Mouse (Mus musculus): Measurements from ENCODE around the gene Cygb.

DNA sequence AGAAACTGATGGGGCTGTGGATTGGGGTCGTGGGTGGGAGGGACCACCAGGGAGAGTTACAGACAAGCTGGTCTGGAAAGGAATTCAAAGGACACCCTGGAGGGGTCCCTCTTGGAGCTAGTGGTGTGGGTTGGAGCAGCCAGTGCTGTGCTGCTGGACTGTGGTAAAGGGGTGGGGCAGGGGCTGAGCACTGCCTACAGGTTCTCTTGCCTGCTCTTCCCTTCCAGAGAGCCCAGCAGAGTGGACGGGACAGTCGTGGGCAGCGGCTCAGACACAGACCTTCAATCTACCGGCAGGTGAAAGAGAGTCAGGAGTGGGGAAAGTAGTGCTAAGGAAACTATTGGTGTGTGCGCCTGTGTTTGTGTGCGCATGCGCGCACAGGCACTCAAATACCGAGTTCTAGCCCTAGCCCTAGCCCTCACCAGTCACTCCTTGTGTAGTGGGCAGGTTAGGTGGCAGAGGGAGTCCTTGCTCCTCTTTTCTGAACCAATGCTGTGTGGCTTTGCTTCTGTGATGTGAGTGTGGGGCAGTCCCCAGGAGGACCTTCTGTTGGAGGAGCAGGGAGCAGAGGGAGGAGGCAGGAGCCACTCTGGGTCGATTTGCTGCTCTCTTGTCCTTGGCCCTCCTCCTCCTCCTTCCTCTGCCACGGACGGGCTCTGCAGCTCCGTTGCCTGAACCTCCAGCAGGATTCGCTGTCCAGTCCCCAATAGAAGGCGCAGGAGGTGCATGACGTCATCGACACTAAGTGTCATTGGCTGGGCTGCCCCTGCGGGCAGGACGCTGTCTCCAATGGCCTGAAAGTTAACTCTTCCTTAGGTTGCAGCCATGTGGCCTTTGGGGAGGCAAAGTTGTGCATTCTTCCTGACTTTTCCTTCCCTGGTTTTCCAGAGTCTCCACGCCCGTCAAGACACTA is 3.5 kb upstream of the Cygb start:
- TF ChIP-seq CTCF (IDR thresholded peaks at IDR 0.05 in 2 of 3, conservative IDR thresholded peaks at IDR 0.05 in 1 of 3; ENCODE audit: control insufficient read depth in 1 of 3, insufficient read depth in 1 of 3, low read depth in 2 of 3, low read length in 3 of 3, poor library complexity in 1 of 3, severe bottlenecking in 1 of 3) (no peak), ZNF384 (IDR thresholded peaks at IDR 0.05; ENCODE audit: low read depth, low read length) (no peak), POLR2A (IDR thresholded peaks at IDR 0.05; ENCODE audit: control insufficient read depth in 1 of 2, insufficient read depth in 1 of 2, low read depth in 1 of 2, low read length in 2 of 2, poor library complexity in 1 of 2) (peak; percentile 97 to 98), ZC3H11A (IDR thresholded peaks at IDR 0.05; ENCODE audit: low read depth, low read length) (no peak), GABPA (IDR thresholded peaks at IDR 0.05; ENCODE audit: low read depth, low read length) (no peak), TAL1 (IDR thresholded peaks at IDR 0.05; ENCODE audit: low read length) (no peak), E2F4 (IDR thresholded peaks at IDR 0.05; ENCODE audit: borderline replicate concordance, low read depth, low read length) (no peak), USF2 (IDR thresholded peaks at IDR 0.05; ENCODE audit: borderline replicate concordance in 1 of 2, insufficient read depth in 1 of 2, low read depth in 1 of 2, low read length in 2 of 2) (no peak), GATA1 (IDR thresholded peaks at IDR 0.05; ENCODE audit: low read depth, low read length) (no peak)
